Mouse (Mus musculus) A20 (cell line): ENCODE measurements at regions not wholly inside any gene's neighbourhood (a gene's known extent, or its start where the extent isn't known, plus 50 kb on each side); places are given as distances from the start of the nearest gene placed in this dataset.
A peak's percentile ranks its signal among the peaks of the same experiment; 100 is the strongest.

Experiments used
- DNase-seq: peaks from one replicate; pipeline ENCODE4 v3.0.0-alpha.2; 2011; ENCODE audit warnings: low read depth, low spot score

- no peak for DNase-seq
Observed at GRCm38 (mm10) chr17:79977154-79977571, 81.2 kb upstream of the Atl2 start.

- no peak for DNase-seq
Observed at GRCm38 (mm10) chr17:79976518-79977100, 80.7 kb upstream of the Atl2 start.

GRCm38 (mm10) chr17:79975997-79976443 is 80.1 kb upstream of the Atl2 start:
- peak; percentile 80 for DNase-seq

- peak; percentile 82 for DNase-seq
Observed at GRCm38 (mm10) chr17:79975150-79975757, 79.3 kb upstream of the Atl2 start.

GRCm38 (mm10) chr17:79971721-79972336 is 75.9 kb upstream of the Atl2 start:
- DNase-seq = no peak

GRCm38 (mm10) chr17:79969500-79969972 is 73.6 kb upstream of the Atl2 start:
- no peak for DNase-seq

- no peak for DNase-seq
Observed at GRCm38 (mm10) chr17:79968819-79969218, 72.9 kb upstream of the Atl2 start.

GRCm38 (mm10) chr17:79966981-79967380 is 71.1 kb upstream of the Atl2 start:
- DNase-seq = peak; percentile 75

GRCm38 (mm10) chr17:79965625-79966024 is 69.7 kb upstream of the Atl2 start:
- DNase-seq = no peak

GRCm38 (mm10) chr17:79964850-79965249 is 68.9 kb upstream of the Atl2 start:
- DNase-seq = peak; percentile 44

- DNase-seq = no peak
Observed at GRCm38 (mm10) chr17:79963330-79963729, 67.4 kb upstream of the Atl2 start.

GRCm38 (mm10) chr17:79961391-79961790 is 65.5 kb upstream of the Atl2 start:
- no peak for DNase-seq

- DNase-seq = no peak
Observed at GRCm38 (mm10) chr17:79960688-79961087, 64.8 kb upstream of the Atl2 start.

GRCm38 (mm10) chr17:79955267-79955666 is 59.3 kb upstream of the Atl2 start:
- peak; percentile 81 for DNase-seq

GRCm38 (mm10) chr17:79954624-79955244 is 58.8 kb upstream of the Atl2 start:
- DNase-seq = peak; percentile 94

- DNase-seq = peak; percentile 56
Observed at GRCm38 (mm10) chr17:79948591-79949475, 52.9 kb upstream of the Atl2 start.
